Mouse (Mus musculus) regulatory T cell (primary cell): Measurements from ENCODE around the gene Nebl.

ENCODE experiments used
- in situ Hi-C: fragments of 300-600 bp; cut with MboI, MseI; formaldehyde crosslinking; loops from one replicate; pipeline ENCODE4 v1.15.1; 2025; ENCODE audit warnings: high pct_unique_total_duplicates

Gene Nebl

DNA sequence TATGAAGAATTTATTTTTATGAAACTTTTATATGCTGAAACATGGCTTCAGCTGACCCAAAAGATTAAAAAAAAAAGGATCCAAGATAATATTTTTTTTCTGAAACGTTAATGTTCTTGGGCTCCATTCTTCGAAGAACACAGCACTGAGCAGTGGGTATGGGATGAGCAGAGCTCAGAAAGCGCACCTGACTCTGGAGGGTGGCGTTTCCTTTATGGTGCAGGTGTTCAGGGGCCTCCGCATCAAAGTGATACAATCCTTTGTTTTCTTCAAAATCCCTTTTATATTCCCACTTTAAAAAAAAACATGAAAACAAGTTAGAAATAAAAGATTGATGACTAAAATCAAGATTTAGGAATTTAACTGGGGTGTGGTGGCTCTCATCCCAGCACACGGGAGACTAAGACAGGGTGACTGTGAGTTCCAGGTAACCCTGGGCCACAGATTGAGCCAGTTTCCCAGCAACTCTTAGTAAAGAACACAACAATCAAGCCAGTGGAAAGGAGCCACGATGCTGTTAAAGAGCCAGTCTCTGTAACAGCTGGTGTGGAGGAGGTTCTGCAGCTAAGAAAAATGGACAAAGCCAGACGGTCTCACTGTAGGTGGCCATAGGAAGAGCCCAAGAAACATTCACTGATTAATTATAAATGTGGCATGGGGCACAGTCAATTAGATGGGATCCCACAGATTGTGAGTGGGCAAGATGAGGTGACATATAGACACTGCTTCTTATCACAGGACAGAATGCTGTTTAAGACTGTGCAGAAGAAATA, 317.6 kb downstream of the Nebl start:
- in situ Hi-C loops = loop anchor here (5.0 to 25.0 kb wide), 2 partner anchors 51 to 1051 kb away; partner anchors contain the start of gene Plxdc2

DNA sequence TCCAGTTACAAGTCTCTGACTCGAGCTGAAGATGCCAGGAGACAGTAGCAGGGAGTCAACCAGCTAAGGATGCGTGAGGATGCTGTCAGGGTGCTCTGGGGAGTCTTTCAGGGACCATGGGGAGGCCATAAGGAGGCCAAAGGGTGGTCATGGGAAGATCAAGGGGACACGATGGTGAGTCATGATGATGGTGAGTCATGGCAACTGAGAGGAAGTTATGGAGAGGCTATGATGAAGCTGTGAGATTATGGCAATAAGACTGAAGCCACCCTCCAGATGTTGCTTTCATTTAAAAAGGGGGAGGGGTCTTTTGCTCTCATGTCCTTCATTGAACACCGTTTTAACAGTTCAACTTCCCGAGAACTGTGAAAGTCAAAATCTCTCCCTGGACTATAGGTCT, 322.0 kb downstream of the Nebl start:
- in situ Hi-C loops = loop anchor here (25.0 kb wide), 1 partner anchor 1047 kb away; the partner anchor contains the start of gene Plxdc2

DNA sequence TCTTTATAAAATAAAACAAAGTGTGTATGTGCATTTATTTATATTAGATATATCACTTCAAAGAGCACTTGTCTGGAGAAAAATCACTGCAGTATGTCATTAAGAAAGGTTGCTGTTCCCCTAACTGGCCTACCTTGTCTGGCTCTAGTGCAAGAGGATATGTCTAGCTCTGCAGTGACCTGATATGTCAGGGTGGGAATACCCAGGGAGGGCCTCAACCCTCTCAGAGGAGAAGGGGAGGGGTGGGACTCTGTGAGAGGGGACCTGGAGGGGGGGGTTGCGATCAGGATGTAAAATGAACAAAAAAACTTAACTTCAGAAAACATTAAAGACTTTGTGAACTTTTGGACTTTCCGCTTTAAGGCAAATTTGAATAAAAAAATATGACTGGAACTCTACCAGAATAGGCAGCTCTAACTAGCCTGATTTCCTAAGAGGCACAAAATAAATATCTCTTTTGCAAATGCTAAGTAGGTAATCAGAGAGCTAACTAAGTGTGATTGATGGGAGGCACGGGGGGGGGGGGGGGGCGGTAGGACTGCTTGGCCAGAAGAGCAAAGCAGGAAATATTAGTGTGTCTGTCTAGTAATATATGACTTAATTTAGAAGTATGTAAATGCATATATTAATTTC, 325.2 kb downstream of the Nebl start:
- in situ Hi-C loops = loop anchor here (25.0 kb wide), 1 partner anchor 1044 kb away; the partner anchor contains the start of gene Plxdc2

DNA sequence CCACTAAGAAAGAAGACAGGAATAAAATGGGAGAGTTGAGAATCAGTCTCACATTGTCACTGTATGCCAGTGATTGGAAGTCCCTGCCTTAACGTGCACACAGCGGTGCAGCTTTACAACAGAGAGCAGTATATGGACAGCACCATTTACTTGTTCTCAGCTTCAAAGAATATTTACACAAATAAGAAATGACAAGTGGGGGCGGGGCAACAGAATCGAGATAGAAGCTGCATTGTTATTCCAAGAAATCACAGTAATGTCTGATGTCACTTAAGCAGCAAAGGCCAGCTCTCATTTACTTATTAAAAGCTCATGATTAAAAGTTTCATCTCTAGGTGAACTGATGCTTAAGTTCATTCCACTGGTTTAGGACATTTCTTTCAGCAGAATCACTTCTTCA, 328.8 kb downstream of the Nebl start:
- in situ Hi-C loops = loop anchor here (25.0 kb wide), 1 partner anchor 1040 kb away; the partner anchor contains the start of gene Plxdc2

DNA sequence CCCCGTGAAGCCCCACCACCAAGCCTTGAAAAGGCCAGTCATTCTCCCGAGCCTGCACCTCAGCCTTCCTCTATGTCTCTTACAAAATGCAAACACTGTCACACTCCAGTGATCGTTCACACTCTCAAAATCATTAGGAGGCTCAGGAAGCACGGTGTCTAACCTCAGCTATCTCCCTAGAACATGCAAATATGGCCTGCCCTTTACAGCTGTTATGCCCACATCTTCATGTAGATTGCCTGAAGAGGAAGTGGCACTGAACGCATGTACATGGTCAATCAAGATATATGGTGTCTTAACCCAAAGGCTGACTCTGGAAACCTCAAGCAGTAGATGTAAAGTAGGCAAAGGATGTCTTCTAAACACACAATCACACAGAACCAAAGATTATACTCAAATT, 335.0 kb downstream of the Nebl start:
- in situ Hi-C loops = loop anchor here (10.0 kb wide), 1 partner anchor 1579 kb away; no protein-coding TSS in a partner anchor

DNA sequence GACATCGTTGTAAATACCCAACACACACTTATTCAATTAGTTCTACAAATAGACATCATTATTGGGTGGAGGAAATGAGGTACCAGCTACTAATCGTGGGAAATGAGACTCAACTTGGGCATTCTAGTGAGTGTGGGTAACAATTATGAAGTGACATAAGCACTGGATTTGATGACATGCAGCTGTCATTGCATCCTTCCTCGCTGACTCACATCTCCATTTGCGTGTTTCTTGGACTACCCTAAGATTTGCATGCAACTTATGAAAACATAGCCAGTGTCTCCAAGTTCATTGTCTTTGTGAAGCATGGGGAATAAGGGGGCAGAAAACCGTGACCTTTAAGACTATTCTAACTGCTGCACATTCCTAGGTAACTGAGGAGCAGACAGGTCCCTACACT, 339.9 kb downstream of the Nebl start:
- in situ Hi-C loops = loop anchor here (10.0 kb wide), 1 partner anchor 1583 kb away; no protein-coding TSS in a partner anchor

DNA sequence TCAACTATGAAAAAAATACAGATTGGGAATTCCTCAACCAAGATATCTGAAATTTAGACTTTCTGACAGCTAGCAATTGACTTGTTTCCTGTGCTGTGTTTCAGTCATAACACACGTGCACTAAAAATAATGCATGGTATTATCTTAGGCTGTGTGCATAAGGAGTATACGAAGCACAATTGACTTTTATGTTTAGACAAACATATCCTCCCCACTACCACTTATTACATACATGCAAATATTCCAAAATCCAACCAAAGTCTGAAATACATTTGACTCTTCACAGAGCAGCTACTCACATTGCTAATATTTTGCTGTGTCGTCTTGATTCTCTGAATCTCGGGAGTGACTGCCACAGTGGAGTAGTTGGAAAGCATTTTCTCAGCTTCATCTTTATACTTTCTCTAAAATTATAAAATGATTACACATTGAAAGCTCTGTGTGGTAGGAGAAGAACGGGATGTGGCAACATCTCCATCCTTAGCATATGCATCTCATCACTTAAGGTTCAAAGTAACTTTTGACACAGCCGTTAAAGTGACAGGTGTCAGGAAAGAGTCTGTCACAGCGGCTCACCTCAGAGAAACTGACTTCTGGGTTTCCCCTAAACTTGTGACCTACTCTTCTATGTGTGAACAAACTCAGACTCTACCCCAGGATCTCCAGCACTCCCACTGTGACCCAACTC, 340.6 kb downstream of the Nebl start:
- in situ Hi-C loops = loop anchor here (10.0 kb wide), 1 partner anchor 1584 kb away; no protein-coding TSS in a partner anchor

DNA sequence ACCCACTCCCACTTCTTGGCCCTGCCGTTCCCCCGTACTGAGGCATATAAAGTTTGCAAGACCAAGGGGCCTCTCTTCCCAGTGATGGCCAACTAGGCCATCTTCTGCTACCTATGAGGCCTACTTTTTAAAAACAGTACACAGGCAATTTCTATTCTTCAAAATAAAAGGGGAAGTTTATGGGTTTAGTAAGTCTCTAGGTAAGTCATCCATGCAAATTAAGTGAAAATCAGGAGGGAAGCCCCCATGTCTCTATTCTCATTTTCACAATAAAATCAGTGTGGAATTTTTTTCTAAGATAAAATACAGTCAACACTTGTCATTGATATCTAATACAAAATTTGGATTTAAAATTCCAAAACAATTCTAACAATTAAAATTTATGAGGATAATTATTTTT, 341.4 kb downstream of the Nebl start:
- in situ Hi-C loops = loop anchor here (10.0 kb wide), 1 partner anchor 1585 kb away; no protein-coding TSS in a partner anchor

DNA sequence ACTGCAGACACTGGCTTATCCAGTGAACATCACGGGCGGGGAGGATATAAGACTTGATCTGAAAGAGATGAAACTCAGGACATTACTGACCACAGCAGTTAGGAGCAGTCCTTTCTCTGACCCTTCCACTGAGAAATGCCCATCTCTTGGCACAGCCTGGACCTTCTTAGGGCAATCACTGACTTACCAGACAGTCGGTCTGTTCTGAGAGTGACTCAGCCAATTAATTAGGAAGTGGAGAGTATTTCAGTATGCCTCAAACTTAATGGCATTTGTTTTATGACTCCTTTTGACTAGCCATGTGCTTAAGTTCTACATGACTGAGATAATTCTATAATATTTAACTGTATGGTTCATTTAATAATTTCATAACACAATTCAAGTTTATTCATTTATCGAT, 341.9 kb downstream of the Nebl start:
- in situ Hi-C loops = no loop called here

DNA sequence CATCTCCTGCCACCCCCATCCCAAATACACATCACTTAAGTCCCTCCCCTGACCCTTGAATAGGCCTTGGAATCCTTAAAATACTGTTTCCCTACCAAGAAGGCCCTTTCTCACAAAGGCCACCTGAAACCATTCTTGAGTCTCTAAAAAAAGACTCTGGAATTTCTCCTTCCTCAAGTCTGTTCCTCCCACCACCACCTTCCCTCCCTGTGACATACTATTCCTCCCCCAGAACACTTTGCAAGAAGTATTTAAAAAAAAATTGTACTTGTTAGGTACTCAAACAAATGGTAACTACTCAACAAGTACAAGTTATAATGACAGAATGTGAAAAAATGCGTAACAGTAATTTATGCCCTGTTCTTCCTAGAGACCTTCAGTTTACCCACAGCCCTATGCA, 349.0 kb downstream of the Nebl start:
- in situ Hi-C loops = no loop called here

DNA sequence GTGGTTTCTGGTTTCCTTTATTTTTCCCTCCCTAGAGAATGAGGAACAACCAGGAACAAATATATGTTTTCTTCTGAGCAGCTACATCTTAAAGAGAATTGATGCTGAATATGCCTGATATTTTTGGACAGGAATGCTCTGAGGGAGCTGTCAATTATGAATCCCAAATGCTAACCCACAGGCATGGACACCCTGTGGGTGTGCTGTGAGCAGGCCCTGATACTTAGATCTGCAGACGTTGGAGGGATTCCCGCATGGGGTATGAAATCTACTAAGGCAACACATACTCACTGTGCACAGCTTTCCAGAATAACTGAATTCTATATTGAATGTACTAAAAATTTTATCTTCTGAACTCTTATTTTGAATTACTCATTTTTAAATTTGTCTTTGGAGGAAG, 355.3 kb downstream of the Nebl start:
- in situ Hi-C loops = no loop called here

DNA sequence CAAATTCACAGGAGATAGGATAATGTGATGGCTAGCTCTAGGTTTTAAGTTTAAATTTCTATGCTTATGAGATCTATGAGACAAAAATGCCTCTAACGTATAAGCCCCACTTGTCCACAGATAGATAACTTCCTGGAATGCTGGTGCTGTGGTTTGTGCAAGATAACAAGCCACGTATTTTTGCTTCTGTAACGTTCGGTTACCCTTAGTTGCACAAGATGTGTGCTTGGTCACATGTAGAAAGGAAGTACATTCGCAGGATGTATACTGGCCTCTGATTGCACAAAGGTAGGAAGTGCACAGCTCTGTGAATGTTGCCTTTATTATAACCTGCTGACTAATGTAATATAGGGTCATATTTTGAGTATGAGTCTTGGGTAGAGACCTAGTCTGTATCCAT, 365.6 kb downstream of the Nebl start:
- in situ Hi-C loops = no loop called here

DNA sequence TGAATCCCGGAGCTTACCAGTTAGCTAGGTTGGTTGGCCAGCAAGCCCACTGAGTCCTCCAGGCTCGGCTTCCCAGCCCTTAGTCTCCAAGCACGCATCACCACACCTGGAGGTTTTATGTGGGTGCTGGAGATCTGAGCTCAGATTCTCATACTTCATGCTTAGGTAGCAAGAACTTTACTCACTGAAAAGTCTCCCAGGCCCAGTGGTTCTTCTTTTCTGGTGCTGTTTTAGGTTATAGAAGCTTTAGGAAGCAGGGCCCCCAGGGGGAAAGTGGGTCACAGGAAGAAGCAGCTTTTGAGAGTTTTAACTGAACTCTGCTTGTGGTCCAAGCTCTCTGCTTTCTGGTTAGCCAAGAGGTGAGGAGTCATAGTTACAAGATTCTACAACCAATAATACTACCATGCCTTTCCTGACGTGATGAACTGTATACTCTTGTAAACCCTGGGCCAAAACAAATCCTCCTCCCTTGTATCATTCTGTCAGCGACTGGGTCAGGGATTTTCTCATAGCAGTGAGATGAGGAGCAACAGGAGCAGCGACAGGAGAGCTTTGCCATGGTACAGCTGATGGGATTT, 366.2 kb downstream of the Nebl start:
- in situ Hi-C loops = loop anchor here (5.0 kb wide), 1 partner anchor 47 kb away; no protein-coding TSS in a partner anchor

DNA sequence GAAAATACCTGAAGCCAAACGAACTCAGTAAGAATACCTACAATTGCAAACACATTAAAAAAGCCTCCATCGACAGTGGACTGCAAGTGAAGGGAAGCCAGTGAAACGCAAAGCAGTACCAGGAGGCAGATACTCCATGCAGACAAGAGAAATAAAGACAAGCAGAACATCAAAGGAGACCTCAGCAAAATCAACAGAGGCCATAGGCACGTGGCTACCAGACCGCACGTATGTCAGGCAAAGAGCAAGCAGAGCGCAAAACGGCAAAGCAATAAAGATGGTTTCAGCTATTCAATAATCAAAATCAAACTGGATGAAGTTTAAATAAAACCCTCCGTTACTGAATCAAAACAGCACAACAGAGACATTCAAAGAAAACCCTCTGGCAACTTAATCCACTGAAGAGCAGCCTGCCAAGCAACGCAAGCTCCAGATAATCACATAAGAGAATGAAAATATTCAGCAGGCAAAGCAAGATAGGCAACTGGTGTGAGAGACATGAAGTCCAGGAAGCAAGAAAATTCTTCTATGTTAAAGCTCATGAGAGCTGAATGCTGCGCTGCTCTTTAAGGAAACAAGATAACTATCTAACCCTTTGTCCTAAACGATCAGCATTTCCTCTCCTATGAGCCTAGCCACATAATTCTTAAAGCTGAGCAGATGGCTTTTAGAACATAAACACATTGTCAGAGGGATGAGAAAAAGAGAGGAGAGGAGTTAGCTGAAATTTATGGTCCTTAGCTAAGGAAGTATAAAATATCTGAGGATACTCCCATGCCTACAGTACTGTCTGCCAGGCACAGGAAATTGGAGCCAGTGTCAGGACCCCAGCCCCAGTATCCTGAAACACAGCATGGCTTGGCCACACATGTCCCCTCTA, 367.7 kb downstream of the Nebl start:
- in situ Hi-C loops = loop anchor here (5.0 kb wide), 1 partner anchor 49 kb away; no protein-coding TSS in a partner anchor

DNA sequence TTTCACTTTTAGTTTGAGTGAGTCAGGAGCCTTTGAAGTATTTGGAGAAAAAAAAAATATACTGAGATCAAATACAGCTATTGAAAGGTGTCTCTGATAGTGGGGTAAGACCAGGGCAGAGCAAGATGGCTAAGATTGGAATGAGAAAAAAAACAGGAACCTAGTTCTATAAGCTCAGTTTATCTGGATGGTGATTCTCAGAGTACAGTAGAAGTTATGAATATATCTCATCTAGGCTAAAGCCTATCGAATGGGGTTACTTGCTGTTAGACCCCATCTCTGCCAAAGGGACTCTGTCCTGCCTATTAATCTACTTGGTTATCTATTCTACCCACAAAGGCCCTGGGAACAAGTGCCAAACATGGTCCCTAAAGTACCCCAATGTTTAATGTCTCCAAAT, 369.1 kb downstream of the Nebl start:
- in situ Hi-C loops = loop anchor here (5.0 kb wide), 1 partner anchor 50 kb away; no protein-coding TSS in a partner anchor

DNA sequence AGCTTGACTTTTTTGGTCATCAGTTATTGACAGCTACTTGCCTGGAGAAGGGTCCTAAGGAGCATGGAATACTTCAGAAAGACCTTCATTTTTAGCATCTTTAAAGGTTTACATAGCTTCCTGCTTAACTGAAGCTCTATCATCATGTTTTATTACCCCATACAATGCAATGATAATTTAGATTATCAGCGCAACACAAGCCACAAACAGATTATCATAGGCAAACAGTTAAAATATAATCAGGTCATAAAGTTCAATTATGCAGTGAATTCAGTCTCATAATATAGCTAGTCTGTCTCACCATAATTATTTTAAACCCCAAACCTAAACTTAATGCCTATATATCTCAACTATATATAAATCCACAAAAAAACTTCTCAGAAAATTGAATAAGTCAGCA, 386.6 kb downstream of the Nebl start:
- in situ Hi-C loops = loop anchor here (25.0 kb wide), 1 partner anchor 982 kb away; the partner anchor contains the start of gene Plxdc2

DNA sequence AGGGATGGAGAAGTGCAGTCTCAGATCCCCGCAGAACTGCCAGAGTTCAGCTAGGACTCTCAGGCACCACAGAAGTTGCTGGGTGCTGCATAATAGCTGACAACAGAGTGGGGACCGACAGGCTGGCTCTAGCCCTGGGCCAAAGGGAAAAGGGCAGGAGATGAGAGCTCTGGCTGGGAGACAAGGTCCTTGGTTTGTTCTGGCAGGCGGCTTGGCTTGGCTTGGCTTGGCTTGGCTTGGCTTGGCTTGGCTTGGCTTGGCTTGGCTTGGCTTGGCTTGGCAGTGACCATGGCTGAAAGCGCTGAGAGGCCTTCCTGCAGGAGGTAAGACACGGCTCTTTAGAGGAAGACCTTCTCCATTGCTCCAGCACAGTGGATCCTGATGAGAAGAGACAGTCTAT, 395.8 kb downstream of the Nebl start:
- in situ Hi-C loops = loop anchor here (25.0 kb wide), 1 partner anchor 973 kb away; the partner anchor contains the start of gene Plxdc2

DNA sequence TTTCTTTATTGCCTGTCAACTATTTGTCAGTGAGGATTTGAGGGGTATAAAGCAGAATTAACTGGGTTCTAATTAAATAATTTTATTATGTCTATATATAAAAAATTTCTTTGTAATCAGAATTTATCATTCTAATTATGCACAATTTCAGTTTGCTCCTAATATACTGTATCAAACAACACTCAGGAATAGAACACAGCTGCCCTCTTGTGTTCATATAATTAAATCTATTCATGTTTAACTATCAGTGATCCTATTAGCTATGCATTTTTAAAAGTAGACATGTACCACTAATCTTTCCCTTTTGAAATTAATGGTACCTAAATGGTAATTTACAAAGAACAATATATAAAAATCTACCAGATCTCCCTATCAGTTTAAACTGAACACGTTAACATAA, 404.7 kb downstream of the Nebl start:
- in situ Hi-C loops = loop anchor here (25.0 kb wide), 1 partner anchor 964 kb away; the partner anchor contains the start of gene Plxdc2

DNA sequence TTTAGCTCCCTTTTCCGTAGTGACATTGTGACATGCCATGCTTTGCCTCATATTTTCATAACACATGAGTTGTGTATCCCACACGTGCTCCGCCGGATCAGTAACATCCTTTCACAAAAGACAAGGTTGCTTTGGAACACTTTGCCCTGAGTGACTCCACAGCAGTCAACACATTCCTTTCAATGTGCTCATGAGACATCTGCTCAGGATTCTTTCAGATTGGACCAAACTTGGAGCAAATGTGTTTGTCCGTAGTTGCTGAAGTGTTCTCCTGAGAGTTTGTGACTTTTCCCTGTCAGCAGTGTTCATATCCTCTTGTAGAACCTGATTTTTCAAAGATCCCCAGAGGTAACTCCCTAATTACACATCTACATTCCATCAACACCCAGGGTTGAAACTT, 414.4 kb downstream of the Nebl start:
- in situ Hi-C loops = no loop called here

DNA sequence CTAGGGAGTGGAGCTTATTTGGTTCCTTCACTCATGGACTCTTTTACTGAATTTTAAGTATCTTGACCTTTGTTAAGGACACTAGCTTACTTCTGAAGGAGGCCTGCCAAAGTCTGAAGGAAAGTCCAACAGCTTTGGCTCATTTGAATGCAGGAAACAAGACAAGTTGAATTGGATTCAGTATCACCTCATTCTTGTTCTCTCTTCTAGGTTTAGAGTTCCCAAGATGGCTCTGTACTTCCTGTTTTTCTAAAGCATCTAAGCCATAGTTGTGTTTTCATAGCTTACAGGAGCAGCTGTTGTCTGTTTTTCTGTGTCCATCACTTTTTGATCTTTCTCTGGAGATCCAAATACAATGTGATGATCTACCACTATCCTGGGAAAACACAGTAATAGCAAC, 429.9 kb downstream of the Nebl start:
- in situ Hi-C loops = no loop called here
